Mouse (Mus musculus): Measurements from ENCODE around the gene Rarb. TPM values are rescaled to one million over a fixed set of nuclear protein-coding genes. Genes with fewer than 3 reads are reported as not detected.

Rarb gene
- polyA plus RNA-seq, 1 experiment from 2014 or later: 15.7 TPM

DNA sequence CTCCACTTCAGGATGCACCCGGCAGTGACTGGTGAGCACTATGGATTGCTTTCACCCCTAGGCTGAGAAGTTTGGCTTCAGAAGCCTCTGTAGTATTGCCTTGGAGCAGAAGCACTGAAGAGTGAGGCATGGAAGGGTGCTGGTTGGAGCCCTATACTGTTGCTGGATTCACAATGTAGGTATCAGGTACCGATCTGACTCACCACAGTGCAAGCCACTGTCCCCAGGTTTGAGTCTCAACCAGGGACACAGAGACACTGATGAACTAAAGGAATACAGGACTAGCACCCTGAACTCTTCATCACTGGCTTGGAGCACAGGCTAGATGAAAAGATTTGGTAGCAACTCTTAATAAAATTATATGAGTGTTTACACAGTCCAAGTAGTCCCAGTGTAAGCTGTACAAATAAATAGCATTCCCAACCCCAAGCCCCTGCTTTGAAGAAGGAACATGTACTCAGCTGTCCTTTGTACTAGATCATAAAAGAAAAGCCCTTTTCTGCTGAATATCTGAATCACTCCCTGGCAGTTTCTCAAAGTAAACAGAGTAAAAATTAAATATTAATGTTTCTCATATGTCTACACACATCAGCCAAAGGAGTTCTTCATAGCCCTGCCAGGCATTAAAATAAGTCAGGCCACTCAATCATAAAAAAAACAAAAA lies 90.6 kb downstream of the Rarb start:
- Histone ChIP-seq H3K9ac (replicated peaks) (no peak overlapping the region), H3K36me3 (no peaks in the 10 kb centered on the region), H3K27ac (replicated peaks) (no peak overlapping the region), H3K4me3 (no peak overlapping the region), H3K4me1 (peaks cover 5% of the 10 kb centered on the region), H3K9me3 (no peaks in the 10 kb centered on the region), H3K27me3 (peaks cover 21% of the 10 kb centered on the region), H3K4me2 (replicated peaks) (no peak overlapping the region)
- 89% methylated on average over 2 of the region's 2 CpGs for WGBS
- ATAC-seq (ENCODE audit: low FRiP score, low read depth): no peak

DNA sequence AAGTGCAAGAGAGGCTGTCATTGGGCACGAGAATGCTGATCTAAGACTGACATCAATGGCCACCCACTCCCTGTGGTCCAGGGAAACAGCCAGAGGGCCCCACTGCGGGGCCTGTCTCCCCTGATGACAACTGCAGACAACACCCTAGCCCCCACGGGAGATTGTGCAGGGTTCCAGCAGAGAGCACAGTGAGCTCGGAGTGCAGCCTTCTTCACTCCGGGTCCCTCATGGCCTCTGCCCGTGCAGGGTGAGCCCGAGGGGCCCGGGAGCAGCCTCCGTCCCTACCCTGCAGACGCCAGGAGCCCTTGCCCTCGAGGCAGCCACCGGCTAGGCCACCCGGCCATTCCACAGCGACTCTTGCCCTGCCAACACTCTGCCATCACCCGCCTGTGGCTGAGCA lies 95.0 kb downstream of the Rarb start:
- Histone ChIP-seq H3K36me3 (no peaks in the 10 kb centered on the region), H3K27me3 (no peaks in the 10 kb centered on the region), H3K9ac (replicated peaks) (no peak overlapping the region), H3K9me3 (no peaks in the 10 kb centered on the region), H3K4me2 (replicated peaks) (no peak overlapping the region), H3K27ac (replicated peaks) (no peak overlapping the region), H3K4me3 (no peak overlapping the region), H3K4me1 (no peaks in the 10 kb centered on the region)
- ATAC-seq (ENCODE audit: low FRiP score, low read depth): no peak
- WGBS: 91% methylated on average over 15 of the region's 15 CpGs

DNA sequence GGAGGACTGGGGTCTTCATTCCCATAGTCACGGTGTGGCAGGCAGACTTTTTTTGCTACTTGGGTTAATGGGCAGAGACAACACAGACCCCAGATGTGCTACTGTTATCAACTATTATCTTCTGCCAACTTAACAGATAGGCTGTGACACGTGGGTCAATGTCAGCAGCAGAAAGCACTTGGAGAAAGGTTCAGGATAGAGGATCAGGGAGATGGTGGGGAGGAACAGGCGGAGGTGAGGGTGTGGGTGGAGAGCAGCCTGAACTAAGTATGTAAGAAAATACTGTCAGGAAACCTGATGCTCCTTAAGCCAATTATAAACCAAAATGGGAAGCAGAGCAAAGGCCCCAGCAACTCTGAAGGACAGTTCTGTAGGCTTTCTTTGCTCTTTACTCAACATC lies 101.1 kb downstream of the Rarb start:
- WGBS: 84% methylated on average over 3 of the region's 3 CpGs
- Histone ChIP-seq H3K27me3 (no peaks in the 10 kb centered on the region), H3K9ac (replicated peaks) (no peak overlapping the region), H3K27ac (replicated peaks) (no peak overlapping the region), H3K4me3 (no peak overlapping the region), H3K4me2 (replicated peaks) (no peak overlapping the region), H3K4me1 (no peaks in the 10 kb centered on the region), H3K36me3 (no peaks in the 10 kb centered on the region), H3K9me3 (no peaks in the 10 kb centered on the region)
- no peak for ATAC-seq (ENCODE audit: low FRiP score, low read depth)

DNA sequence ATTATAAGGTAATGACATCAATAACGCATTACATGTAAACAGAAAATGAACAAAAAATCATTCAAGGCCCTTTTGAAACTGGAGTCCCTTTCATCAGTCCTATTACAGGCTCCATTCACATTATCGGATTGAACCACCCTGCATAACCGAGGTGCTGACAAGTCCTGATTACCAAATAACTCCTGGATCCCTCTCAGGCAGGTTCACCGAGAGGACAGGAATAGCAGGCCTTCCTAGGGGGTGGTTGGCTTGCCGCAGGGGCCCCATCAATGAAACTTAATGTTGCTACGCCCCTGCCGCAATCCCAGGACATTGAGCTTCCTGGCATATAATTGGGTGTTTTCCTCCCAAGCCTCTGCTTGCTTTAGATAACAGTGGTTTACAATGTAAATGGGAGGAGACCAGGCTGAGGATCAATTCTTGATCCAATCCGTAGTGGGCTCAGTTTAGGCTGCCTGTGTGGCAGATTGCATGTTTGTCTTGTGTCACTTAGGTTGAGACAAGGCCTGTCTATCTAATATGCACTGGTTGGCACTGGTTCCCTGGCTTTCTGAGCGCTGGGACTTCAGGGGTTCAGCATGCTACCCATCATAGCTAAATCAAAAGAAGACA lies 104.5 kb downstream of the Rarb start:
- no peak overlapping the region for H3K27ac ChIP-seq (replicated peaks)
- H3K4me1 ChIP-seq: no peaks in the 10 kb centered on the region
- no peaks in the 10 kb centered on the region for H3K36me3 ChIP-seq
- H3K9me3 ChIP-seq: no peaks in the 10 kb centered on the region
- ATAC-seq (ENCODE audit: low FRiP score, low read depth): no peak
- no peak overlapping the region for H3K9ac ChIP-seq (replicated peaks)
- H3K4me3 ChIP-seq: no peak overlapping the region
- no peak overlapping the region for H3K4me2 ChIP-seq (replicated peaks)
- H3K27me3 ChIP-seq: no peaks in the 10 kb centered on the region
- 60% methylated on average over 9 of the region's 9 CpGs for WGBS

- H3K27me3 ChIP-seq: no peaks in the 10 kb centered on the region
- H3K4me1 ChIP-seq: no peaks in the 10 kb centered on the region
- H3K36me3 ChIP-seq: no peaks in the 10 kb centered on the region
- H3K27ac ChIP-seq (replicated peaks): no peak overlapping the region
- H3K9ac ChIP-seq (replicated peaks): no peak overlapping the region
- 81% methylated on average over 2 of the region's 2 CpGs for WGBS
- ATAC-seq (ENCODE audit: low FRiP score, low read depth): no peak
- H3K4me2 ChIP-seq (replicated peaks): no peak overlapping the region
- H3K9me3 ChIP-seq: no peaks in the 10 kb centered on the region
- H3K4me3 ChIP-seq: no peak overlapping the region
Observed at GRCm38 (mm10) chr14:16713773-16714172, 105.2 kb downstream of the Rarb start.

- no peak overlapping the region for H3K4me2 ChIP-seq (replicated peaks)
- H3K4me3 ChIP-seq: no peak overlapping the region
- no peak overlapping the region for H3K9ac ChIP-seq (replicated peaks)
- H3K9me3 ChIP-seq: no peaks in the 10 kb centered on the region
- H3K27ac ChIP-seq (replicated peaks): no peak overlapping the region
- 80% methylated on average over 4 of the region's 4 CpGs for WGBS
- no peak for ATAC-seq (ENCODE audit: low FRiP score, low read depth)
- no peaks in the 10 kb centered on the region for H3K27me3 ChIP-seq
- H3K36me3 ChIP-seq: no peaks in the 10 kb centered on the region
- H3K4me1 ChIP-seq: peaks cover 3% of the 10 kb centered on the region; the same call in 1 of the 2 replicates
Observed at GRCm38 (mm10) chr14:16699228-16699627, 119.7 kb downstream of the Rarb start.

DNA sequence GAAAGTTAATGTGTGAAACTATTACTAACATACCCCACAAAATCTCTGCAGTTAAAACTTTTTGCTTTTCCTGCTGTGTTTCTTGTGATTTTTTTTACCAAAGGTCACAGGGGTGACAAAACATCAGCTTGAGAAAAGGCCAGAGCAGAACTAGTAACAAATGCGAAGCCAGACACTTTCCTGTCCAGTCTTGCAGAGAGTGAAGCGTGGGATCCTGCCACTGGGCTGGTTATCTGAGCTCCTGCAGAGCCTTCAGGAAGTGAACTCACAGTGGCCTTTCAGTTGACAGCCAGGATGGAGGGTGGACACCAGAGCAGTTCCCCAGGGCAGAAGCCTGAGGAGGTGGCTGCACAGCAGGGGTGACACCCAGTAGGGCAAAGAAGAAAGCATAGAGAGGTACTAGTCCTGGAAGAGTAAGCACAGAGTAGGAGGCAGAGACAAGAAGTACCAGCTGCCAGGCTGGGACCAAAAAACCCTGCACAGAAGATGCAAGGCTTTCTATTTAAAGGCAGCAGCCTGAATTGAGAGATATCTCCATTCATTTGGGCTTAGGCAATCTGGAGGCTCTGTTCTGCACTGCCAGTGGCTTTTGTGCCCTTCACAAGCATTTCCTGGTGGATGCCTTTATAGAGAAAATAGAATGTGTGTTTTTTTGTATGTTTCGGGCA lies 123.4 kb downstream of the Rarb start:
- no peak for ATAC-seq (ENCODE audit: low FRiP score, low read depth)
- 46% methylated on average over 3 of the region's 3 CpGs for WGBS
- Histone ChIP-seq H3K9ac (replicated peaks) (no peak overlapping the region), H3K27ac (replicated peaks) (no peak overlapping the region), H3K9me3 (no peaks in the 10 kb centered on the region), H3K4me2 (replicated peaks) (no peak overlapping the region), H3K4me1 (peaks cover 3% of the 10 kb centered on the region; the same call in 1 of the 2 replicates), H3K4me3 (no peak overlapping the region), H3K27me3 (no peaks in the 10 kb centered on the region), H3K36me3 (no peaks in the 10 kb centered on the region)

DNA sequence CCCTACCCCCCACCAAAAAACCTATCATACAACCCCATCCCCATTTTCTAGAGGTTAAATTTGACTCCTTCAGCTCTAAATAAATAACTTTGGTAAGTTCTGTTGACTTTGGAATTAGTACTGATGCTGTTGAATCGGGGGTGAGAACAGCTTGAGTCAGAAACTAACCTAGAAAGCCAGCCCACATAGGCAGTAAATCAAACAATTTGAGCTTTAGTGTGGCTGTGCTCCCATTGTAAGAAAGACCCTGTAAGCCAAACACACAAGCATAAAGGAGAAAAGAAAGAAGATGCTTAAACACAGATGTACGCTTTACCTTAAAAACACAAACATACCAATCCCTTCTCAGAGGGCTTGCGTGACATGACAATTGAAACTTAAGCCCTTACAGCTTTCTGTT lies 140.6 kb downstream of the Rarb start:
- no peaks in the 10 kb centered on the region for H3K4me1 ChIP-seq
- ATAC-seq (ENCODE audit: low FRiP score, low read depth): no peak
- H3K9ac ChIP-seq (replicated peaks): no peak overlapping the region
- no peak overlapping the region for H3K4me2 ChIP-seq (replicated peaks)
- H3K4me3 ChIP-seq: no peak overlapping the region
- H3K27me3 ChIP-seq: no peaks in the 10 kb centered on the region
- no peak overlapping the region for H3K27ac ChIP-seq (replicated peaks)
- H3K36me3 ChIP-seq: no peaks in the 10 kb centered on the region
- WGBS: 68% methylated on average over 3 of the region's 3 CpGs
- no peaks in the 10 kb centered on the region for H3K9me3 ChIP-seq

GRCm38 (mm10) chr14:16677081-16677480 lies 141.9 kb downstream of the Rarb start:
- Histone ChIP-seq H3K4me1 (no peaks in the 10 kb centered on the region), H3K27ac (replicated peaks) (no peak overlapping the region), H3K4me2 (replicated peaks) (no peak overlapping the region), H3K4me3 (no peak overlapping the region), H3K27me3 (no peaks in the 10 kb centered on the region), H3K9ac (replicated peaks) (no peak overlapping the region), H3K9me3 (no peaks in the 10 kb centered on the region), H3K36me3 (no peaks in the 10 kb centered on the region)
- ATAC-seq (ENCODE audit: low FRiP score, low read depth): no peak

GRCm38 (mm10) chr14:16670571-16670970 lies 148.4 kb downstream of the Rarb start:
- Histone ChIP-seq H3K9me3 (no peaks in the 10 kb centered on the region), H3K9ac (replicated peaks) (no peak overlapping the region), H3K4me1 (no peaks in the 10 kb centered on the region), H3K27me3 (no peaks in the 10 kb centered on the region), H3K4me2 (replicated peaks) (no peak overlapping the region), H3K4me3 (no peak overlapping the region), H3K36me3 (no peaks in the 10 kb centered on the region), H3K27ac (replicated peaks) (no peak overlapping the region)
- no peak for ATAC-seq (ENCODE audit: low FRiP score, low read depth)
- 75% methylated on average over 3 of the region's 3 CpGs for WGBS

- H3K27me3 ChIP-seq: no peaks in the 10 kb centered on the region
- H3K4me1 ChIP-seq: no peaks in the 10 kb centered on the region
- no peak overlapping the region for H3K4me2 ChIP-seq (replicated peaks)
- H3K27ac ChIP-seq (replicated peaks): no peak overlapping the region
- ATAC-seq (ENCODE audit: low FRiP score, low read depth): no peak
- H3K4me3 ChIP-seq: no peak overlapping the region
- no peak overlapping the region for H3K9ac ChIP-seq (replicated peaks)
- H3K9me3 ChIP-seq: peaks cover 5% of the 10 kb centered on the region
- H3K36me3 ChIP-seq: no peaks in the 10 kb centered on the region
- WGBS: 81% methylated on average over 19 of the region's 19 CpGs
Observed at GRCm38 (mm10) chr14:16639153-16639943, 179.6 kb downstream of the Rarb start.

DNA sequence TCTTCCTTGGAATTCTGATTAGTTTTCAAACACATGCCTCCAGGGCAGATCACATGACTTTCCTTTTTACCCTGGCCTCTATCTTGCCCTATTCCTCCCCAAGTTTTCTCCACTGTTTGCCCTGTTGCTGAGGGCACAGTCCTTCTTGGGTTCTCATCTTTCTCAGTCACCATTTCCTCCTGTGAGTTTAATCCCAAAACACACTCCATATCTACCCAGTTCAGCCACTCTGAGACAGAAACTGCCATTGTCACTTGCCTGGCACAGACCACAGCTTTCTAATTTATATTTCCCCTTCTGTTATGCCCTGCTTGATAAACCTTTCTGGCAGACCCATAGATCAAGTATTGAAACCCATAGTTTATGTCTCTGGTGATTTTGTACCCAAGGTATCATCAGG lies 205.0 kb downstream of the Rarb start:
- no peak overlapping the region for H3K4me2 ChIP-seq (replicated peaks)
- H3K9me3 ChIP-seq: no peaks in the 10 kb centered on the region
- no peak overlapping the region for H3K4me3 ChIP-seq
- H3K36me3 ChIP-seq: no peaks in the 10 kb centered on the region
- H3K27me3 ChIP-seq: no peaks in the 10 kb centered on the region
- H3K27ac ChIP-seq (replicated peaks): no peak overlapping the region
- no peak overlapping the region for H3K9ac ChIP-seq (replicated peaks)
- no peaks in the 10 kb centered on the region for H3K4me1 ChIP-seq
- no peak for ATAC-seq (ENCODE audit: low FRiP score, low read depth)
